Mouse (Mus musculus) ovary, postnatal 36 days (tissue): ENCODE measurements around the gene Smdt1.
"Not testable (repeated sequence)": the region's sequence is repeated elsewhere in the genome, so short reads cannot be mapped to it uniquely, and the experiment has no call there.

Source experiments
- DNase-seq: peaks from one replicate; pipeline ENCODE4 v3.0.0; 2022; ENCODE audit warnings: low spot score, mixed read lengths

Smdt1 gene

DNA sequence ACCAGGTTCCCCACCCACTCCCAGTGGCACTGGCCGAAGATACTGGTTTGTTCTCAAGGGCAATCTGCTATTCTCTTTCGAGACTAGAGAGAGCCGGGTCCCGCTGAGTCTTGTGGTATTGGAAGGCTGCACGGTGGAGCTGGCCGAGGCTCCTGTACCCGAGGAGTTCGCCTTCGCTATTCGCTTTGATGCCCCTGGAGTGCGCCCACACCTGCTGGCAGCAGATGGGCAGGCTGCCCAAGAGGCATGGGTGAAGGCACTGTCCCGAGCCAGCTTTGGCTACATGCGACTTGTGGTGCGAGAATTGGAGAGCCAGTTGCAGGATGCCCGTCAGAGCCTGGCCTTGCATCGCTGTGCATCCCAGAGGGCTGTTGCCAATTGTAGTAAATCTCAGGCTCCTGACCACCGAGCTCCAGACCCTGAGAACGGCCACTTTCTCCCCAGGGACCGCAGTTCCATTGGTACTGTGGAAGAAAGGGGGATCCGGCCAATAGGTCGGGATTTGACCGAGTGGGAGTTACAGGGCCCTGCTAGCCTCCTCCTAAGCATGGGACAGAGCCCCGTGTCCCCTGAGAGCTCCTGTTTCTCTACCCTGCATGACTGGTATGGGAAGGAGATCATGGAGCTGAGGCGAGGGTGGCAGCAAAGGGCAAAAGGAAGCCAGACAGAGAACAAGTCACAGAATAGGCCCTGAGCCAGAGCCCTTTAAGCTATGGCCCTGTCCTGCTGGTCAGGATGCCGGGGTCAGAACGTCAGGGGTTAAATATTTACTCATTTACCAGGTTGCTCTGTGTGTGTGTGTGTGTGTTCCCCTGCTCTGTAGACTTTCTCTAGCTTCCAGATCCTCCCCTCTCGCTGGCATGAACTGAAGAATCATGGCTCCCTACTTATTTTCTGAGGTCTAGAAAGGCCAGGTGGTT, 4.9 kb downstream of the Smdt1 start:
- no peak for DNase-seq

DNA sequence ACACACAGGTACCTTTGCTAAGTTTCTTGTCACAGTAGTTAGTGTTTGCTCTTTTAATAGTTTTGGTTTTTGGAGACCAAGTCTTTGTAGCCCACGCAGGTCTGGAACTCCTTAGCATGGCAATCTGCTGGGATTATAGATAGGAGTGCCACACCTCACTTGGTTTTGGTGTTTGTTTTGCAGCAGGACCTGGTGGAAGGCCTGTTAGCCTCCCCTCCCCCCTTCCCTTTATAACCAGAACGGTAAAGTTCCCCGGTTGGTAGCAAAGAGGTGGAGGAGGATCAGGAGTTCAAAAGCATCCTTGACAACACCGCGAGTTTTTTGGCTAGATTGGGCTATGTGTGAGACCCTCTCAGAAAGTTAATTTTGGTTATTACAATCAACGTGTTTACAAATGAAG, 6.2 kb downstream of the Smdt1 start:
- no peak for DNase-seq

DNA sequence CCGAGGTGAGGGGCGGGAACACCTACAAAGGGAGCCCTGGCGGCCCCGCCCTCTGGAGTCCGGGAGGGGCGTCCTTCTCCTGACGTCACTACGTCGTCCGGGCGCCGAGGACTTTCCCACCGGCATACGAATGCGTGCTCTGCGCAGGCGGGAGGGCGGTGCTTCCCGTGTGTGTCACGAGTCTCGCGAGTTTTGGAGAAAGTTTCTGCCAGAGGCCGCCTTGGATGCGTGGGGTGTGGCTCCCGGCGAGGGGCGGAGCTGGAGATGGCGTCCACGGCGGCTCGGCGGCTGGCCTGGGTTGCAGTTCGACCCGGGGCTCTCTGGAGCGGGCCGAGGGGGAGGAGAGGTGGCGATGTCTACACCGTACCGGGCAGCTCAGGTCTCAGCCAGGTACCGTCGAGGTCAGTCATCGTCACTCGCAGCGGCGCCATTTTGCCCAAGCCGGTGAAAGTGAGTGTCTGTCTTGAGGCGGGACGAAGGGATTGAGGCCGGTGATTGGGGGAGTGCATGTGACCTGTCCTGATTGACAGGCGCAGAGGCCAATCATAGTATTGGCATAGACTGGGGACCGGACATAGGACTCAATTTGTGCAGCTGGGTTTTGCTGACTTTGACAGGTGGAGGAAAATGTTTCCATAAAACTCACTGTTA, 7.2 kb downstream of the Smdt1 start:
- DNase-seq: peak; percentile 95

DNA sequence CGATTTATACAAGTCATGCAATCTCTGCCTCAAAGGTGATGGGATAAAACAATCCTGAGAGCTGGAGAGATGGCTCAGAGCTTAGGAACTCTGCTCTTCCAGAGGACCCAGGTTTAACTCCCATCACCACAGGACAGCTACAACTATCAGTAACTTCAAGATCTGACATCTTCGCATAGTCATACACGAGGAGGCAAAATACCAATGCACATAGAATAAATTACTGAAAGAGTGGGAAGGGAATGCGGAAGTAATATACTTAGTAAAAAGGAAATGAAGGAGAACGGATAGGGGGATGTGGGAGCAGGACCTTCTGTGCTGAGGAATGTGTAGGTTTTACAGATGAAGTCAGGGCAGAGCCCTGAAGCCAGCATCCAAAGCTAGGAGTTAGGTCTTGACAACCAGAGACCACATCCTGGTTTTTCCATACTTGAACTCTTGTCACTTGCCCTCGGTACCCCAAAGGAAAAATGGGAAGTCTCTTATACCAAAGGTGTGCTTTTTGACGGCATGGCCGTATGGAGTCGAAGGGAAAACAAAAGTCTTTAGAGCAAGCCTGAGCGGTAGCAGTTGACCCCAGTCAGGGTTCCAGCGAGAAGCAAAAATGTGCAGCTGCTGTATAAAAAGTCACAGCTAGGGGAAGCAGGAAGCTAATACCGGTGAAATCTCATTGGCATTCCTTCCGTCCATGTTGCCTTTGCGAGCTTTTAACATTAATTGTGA, 8.0 kb downstream of the Smdt1 start:
- no peak for DNase-seq

DNA sequence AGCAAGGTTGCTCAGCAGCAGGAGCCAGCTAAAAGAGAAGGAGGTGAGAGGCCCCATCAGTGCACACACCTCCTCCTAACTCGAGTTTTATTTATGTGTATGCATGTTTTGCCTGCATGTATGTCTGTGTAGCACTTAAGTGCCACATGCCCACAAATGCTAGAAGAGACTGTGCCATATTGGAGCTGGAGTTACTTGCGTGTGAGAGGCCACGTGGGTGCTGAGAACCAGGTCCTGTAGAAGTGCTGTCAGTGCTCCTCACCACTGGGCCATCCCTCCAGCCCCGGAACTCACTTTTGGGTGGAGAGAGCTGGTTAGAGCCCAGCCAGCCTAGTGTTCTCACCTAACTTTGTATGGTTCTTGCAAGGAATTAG, 8.5 kb downstream of the Smdt1 start:
- no peak for DNase-seq

DNA sequence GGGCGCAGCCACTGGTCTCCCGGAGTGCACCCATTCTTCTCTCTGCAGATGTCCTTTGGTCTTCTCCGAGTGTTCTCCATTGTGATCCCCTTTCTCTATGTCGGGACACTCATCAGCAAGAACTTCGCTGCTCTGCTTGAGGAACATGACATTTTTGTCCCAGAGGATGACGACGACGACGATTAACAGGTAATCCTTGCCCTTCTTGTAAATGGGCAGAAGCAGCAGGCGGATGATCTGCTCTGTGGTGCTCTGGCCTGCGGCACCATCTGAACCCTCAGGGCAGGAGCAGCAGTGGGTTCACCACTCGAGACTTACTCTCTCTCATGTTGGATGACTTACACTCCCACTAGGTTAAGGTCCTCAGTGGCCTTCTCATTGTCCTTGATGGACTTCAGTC, 9.1 kb downstream of the Smdt1 start:
- DNase-seq: no peak

DNA sequence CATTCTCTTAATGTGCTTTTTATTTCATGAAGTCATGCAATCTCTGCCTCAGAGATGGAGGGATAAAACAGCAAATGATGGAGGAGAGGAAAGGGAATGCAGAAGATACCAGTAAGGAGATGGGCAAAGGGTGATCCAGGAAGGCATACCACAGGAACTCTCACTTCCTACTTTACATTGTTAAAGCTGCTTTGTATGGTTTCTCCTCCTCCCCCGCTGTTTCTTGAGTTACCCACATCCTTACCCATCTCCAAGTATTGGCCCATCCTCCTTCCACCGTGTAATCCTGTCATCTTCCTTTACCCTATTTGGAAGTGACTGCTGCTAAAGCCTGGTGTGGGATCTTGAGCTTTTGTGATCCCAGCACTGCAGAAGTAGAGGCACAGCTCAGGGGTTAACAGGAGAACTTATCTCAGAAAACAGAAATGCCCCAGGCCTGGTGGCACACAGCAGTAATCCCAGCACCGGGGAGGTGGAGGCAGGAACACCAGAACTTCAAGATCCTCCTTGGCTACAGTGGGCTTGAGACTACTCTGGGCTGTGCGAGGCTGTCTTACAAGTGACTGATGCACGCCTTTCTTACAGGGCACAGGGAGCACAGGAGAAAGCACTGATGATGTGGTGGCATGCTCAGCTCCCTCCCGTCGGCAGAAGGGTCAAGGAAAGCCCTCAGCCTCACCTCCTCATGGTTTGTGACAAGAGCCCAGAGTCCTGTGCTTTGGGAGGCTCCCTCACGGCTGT, 9.7 kb downstream of the Smdt1 start:
- no peak for DNase-seq

DNA sequence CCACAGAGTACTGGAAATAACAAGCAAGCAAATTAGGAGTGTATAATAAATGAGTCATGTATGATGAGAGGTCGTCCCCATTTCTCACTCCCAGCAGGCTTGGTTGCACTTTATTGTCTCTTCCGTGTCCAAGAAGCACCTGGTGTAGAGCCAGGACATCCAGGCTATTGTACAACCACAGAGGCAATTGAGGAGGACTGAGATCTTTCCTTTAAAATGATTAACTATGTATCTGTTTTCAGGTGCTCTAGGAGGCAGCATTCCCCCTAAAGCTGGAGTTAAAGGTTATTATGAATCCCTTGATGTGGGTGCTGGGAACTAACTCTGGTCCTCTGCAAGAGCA, 10.2 kb downstream of the Smdt1 start:
- DNase-seq: no peak

DNA sequence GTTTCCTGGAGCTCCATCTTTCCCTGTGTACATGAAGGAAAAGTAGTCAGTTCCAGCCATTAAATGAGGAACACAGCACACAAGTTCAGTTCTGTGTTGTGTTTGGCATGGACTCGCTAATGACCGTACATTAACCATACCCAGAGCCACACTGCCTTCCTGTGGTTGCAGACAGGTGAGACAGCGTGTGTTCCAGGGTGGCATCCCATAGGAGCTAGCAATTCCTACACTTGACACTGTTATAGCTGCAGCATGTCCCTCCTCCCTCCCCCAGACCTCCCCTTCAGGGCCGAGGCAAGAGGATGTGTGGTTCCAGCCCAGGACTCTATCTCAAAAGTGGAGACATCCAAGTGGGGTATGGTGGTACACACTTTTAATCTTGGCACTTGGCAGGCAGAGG, 11.6 kb downstream of the Smdt1 start:
- DNase-seq: no peak

DNA sequence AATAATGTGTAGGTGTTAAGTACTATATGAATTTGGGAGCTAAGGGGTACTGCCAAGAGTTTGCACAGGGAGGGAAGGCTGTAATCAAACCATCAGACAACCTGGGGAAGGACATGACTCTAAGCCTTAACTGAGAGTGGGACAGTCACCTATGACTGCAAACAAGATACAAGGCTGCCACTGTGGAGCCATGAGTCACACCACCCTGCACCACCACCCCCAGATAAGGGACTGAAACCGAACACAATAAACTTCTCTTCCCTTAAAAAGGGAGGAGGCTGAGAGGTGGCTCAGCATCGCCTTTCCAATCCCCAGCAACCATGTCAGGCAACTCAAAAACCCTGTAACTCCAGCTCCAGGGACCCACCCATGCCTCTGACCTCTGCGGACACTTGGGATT, 12.7 kb downstream of the Smdt1 start:
- DNase-seq: no peak

DNA sequence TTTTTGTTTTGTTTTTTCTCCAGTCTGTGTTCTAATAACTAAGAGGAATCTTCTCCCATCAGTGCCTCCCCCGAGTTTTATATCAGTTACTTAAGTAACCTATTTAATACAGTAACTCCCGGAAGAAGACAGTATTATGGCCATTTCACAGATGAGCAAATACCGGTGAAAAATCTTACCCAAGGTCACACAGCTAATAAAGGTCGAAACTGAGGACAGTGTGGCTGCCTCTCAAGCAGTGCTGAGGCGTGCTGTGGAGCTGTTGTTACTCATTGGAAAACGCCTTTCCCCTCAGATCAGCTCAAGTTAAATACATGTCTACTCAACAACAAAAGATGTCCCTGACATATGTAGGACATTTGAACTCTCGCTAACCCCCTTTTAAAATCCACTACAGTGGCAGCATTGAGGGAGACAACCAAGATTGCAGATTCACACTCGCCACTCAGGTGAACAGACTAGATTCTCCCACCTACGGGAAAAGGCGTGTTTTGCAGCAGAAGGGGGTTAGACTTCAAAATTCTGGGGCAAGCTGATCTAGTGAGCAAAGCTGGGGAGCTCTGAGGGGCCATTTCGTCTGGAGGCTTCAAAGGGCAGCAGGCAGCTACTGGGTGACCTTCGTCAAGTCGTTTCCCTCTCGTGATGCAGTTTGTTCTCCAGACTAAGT, 14.5 kb downstream of the Smdt1 start:
- no peak for DNase-seq

DNA sequence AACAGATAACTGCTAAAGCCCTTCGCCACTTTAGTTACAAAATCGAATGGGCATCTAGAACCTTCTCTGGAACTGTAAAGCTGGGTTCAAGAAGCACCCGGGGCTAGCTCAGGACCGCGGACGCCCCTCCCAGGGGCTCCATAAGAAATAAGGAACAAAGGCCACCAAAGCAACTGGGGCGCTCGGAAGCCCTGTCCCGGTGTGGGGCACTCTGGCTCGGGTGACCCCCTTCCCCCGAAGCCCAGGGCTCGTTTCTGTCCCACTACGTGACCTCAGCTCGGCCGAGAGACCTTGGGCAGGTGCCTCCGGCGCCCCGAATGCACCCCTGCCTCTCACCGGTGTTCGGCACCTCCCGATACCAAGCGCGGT, 15.0 kb downstream of the Smdt1 start:
- no peak for DNase-seq

DNA sequence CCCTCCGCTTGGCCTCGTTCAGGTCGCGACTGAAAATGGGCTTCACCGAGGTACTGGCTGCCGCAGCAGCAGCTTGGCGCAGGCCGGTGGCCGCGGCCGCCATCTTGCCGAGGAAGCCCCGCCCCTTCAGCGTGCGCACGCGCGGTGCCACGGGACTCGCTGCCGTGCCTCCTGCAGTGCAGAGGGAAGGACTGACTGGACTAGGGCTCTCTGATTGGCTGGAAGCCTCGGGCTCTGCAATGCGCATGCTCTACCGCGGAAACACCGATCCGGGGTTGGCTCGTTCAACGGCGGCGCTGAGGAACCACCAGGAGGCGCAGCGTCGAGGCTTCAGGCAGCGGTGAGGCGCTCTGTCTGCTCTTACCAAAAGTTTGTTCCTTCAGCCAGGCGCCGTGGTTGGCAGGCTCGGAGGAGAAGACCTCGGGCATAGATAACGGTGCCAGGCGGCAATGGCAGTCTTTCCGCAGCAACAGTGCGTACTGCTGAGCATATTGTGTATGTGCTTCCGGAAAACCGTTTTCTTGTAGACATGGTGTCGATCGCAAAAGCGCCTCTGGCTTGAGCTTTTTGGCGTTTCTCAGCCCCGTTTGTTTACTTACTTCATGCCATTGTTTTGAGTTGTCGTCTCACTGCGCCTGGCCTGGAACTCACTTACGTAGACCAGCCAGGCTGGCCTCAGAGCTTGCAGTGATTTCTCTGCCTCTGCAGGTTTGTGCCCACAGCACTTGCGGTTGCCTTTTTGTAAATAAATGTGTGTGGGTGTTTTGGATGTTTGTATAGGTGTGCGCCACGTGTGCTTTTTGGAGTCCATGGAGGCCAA, 15.6 kb downstream of the Smdt1 start, which contains the start of gene Ndufa6:
Gene Ndufa6 (minus strand): TSS at position 197 of the 820 bp plus-strand sequence.
- peak; percentile 95 for DNase-seq

DNA sequence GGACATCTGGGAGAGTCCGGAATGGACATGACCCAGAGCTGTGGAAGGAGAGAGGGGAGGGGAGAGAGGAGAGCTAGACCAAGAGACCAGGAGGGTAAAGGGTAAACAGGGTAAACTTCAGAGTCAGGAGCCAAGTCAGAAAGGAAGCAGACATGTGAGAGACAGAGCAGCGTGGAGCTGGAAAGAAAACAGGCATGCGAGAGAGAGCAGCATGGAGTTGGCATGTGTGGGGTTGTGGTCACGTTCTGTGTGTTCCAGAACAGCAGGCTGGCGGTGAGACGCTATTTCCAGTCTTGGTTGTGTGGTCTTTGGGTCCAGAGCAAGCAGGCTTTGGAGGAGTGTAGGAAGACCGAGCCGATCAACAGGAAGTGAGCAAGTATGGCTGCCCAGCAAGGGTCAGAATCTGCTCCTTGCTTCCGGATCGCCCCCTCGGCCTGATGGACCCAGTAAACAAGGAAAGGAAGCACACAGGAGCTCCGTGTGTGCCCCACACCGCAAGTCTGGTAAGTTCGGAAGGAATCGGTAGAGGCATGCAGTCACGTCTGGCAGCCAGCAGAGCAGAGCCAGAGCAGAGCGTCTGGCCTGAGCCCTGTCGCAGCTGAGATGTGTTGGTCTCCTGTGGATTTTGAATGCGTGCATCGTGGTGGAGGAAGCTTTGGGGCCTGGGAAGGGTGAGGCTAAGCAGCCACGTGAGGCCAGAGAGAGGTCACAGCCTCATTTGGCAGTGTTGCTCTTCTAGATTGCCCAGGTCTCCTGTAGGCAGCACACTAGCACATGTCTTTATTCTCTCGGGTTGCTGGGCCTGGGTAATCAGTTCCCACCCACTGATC, 19.9 kb downstream of the Smdt1 start:
- DNase-seq: no peak

DNA sequence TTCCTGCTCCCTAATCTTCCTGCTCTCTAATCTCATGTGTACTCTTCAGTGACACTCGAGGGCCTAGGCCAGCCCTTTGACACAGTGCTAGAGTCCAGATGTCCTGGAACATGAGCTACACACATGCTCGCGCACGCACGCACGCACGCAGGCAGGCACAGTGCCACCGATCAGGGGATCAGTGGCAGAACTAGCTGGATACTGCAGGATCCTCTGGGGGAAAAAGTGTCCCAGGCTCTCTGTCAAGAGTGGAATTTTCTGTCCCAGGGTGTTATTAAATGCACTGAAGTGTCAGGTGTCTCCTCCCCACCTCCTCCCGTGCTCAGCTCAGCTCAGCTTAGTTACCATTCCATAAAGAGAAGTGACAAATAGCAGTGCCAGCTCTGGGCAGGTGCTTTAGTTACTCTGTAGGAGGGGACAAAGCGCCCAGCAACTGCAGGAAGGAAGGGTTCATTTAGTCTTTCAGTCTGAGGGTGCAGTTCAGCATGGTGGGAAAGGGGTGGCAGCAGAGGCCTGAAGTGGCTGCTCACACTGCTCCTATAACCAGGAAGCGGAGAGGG, 22.8 kb downstream of the Smdt1 start:
- DNase-seq: no peak

DNA sequence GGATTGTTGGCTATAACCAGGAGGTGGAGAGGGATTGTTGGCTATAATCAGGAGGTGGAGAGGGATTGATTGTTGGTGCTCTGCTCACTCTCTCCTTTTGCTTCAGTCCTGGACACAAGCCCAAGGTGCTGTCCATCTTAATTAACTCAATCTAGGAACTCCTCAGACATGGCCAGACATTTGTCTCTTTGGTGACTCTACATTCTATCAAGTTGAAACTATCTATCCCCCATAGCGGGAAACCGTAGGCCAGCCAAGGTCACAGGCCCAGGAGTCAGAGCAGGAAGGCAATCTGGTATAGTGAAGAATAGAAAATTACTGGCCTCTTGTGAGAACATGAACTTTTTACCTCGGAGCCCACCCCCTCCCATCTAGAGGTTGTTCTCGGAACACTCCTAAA, 23.5 kb downstream of the Smdt1 start:
- no peak for DNase-seq

DNA sequence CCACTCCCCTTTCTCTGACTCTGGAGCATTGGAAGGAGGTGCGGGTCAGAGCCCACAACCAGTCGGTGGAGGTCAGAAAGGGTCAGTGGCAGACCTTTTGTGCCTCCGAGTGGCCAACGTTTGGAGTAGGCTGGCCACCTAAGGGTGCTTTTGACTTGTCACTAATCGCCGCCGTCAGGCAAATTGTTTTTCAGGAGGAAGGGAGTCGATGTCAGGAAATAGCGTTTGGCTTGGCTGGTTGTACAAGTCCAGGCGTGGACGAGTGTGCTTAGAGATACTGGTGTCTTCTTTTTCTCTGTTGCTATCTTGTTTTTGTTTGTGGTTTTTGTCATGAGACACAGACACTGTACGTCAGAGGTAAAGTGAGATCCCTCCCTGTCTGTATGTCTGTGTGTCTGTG, 25.0 kb downstream of the Smdt1 start:
- not testable (repeated sequence) for DNase-seq

DNA sequence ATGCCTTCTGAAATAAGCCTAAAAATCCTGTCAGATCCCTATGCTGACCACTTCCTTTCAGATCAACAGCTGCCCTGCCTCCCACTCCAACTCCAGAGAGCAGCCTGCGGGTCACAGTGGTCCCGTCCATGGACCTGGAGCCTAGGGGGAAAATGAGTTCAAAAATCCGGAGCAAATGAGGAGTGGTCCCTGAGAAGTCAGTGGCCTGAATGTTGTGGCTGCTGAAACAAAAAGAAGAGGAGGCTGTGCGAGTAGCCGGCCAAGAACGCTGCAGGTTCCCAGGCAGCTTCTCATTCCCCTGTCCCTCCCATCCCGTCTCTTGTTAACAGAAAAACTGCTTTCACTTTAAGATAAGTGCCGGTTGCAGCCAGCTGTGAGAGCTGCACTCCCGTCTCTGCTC, 25.8 kb downstream of the Smdt1 start:
- DNase-seq: not testable (repeated sequence)

DNA sequence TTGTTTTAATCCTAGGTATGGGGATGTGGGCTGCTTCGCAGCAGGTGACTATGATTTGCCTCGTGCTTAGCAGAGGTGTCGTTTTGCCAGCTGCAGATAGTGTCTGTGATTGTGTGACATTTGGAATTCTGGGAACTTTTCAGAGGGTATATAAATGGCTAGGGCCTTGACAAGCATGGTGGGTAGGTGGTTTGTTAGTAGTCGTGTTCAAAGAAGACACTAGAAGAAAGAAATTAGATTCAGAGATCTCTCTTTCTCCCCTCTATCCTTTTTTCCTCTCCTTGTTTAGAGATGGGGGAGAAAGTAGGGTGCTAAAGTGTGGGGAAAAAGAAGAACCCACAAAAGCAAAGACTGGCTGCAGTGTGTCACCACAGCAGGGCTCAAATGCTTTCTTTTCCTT, 29.4 kb downstream of the Smdt1 start:
- no peak for DNase-seq

DNA sequence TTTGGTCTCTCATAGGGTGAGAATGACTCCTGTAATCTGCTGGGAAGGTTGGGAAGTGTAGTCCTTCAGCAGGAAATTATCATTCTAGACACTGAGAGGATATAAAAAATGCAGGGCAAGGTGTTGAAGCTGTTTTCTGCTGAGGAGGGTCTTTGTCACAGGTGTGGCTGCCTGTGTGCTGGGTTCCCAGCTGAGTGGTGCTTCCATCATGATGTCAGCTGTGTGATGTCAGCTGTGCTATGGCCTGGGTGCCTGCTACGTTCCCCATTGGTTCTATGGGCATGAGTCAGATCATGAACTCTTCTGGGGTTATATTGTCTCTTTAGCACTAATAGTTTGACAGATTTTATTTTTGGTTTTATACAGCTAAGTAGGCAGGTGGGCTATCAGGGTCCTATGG, 30.1 kb downstream of the Smdt1 start:
- no peak for DNase-seq
